Mouse (Mus musculus) gastrocnemius, adult 18-20 months (tissue): ENCODE results near the gene Rreb1. TPM values are rescaled to one million over a fixed set of nuclear protein-coding genes. Genes with fewer than 3 reads are reported as not detected.
A peak's percentile ranks its signal among the peaks of the same experiment; 100 is the strongest.

Source experiments
- DNase-seq: peaks from one replicate; pipeline ENCODE4 v3.0.0; 2021; ENCODE audit warnings: low spot score
- total RNA-seq, 2 experiments: library from RNA; stranded (reverse); gene quantifications; 2 replicates each; pipeline ENCODE4 v1.2.3; 2021

The Rreb1 gene
- total RNA-seq, 2 experiments from 2014 or later = 25.9 to 32.7 TPM

GRCm38 (mm10) chr13:37941950-37942886 is 164.0 kb downstream of the Rreb1 start:
- DNase-seq = no peak

- no peak for DNase-seq
These were observed 164.7 kb downstream of the Rreb1 start for GRCm38 (mm10) chr13:37942887-37943331.

GRCm38 (mm10) chr13:37943466-37943865 is 165.3 kb downstream of the Rreb1 start:
- no peak for DNase-seq

GRCm38 (mm10) chr13:37944306-37944705 is 166.1 kb downstream of the Rreb1 start:
- no peak for DNase-seq

- DNase-seq = no peak
These were observed 167.2 kb downstream of the Rreb1 start for GRCm38 (mm10) chr13:37945392-37945791.

GRCm38 (mm10) chr13:37946734-37947133 is 168.5 kb downstream of the Rreb1 start:
- peak; percentile 83 for DNase-seq

GRCm38 (mm10) chr13:37952981-37953380 is 174.8 kb downstream of the Rreb1 start:
- no peak for DNase-seq

GRCm38 (mm10) chr13:37954318-37954717 is 176.1 kb downstream of the Rreb1 start:
- DNase-seq = no peak

GRCm38 (mm10) chr13:37958498-37959238 is 180.5 kb downstream of the Rreb1 start:
- DNase-seq = no peak

- peak; percentile 57 for DNase-seq
These were observed 181.2 kb downstream of the Rreb1 start for GRCm38 (mm10) chr13:37959239-37959907.

GRCm38 (mm10) chr13:37959936-37960335 is 181.7 kb downstream of the Rreb1 start:
- DNase-seq = no peak

- no peak for DNase-seq
These were observed 184.3 kb downstream of the Rreb1 start for GRCm38 (mm10) chr13:37962541-37962940.

- DNase-seq = peak; percentile 85
These were observed 185.3 kb downstream of the Rreb1 start for GRCm38 (mm10) chr13:37963354-37964007.

- no peak for DNase-seq
These were observed 186.2 kb downstream of the Rreb1 start for GRCm38 (mm10) chr13:37964128-37965087.

GRCm38 (mm10) chr13:37965126-37965914 is 187.1 kb downstream of the Rreb1 start:
- DNase-seq = no peak

GRCm38 (mm10) chr13:37966256-37967051 is 188.3 kb downstream of the Rreb1 start:
- DNase-seq = no peak

- no peak for DNase-seq
These were observed 188.8 kb downstream of the Rreb1 start for GRCm38 (mm10) chr13:37967052-37967437.

GRCm38 (mm10) chr13:37967565-37967964 is 189.4 kb downstream of the Rreb1 start:
- DNase-seq = no peak
